Mouse (Mus musculus): ENCODE data around the gene Ltbp2. TPM values are rescaled to one million over a fixed set of nuclear protein-coding genes. Genes with fewer than 3 reads are reported as not detected.

The Ltbp2 gene
- total RNA-seq (2014; rRNA removed; ENCODE audit: low replicate concordance) (7.8 and 8.1 TPM in 2 replicates), polyA plus RNA-seq (2015; fragmentation: Nextera tagmentation; extraction: Ambion mirVana) (1.1 and 1.2 TPM in 2 replicates)

DNA sequence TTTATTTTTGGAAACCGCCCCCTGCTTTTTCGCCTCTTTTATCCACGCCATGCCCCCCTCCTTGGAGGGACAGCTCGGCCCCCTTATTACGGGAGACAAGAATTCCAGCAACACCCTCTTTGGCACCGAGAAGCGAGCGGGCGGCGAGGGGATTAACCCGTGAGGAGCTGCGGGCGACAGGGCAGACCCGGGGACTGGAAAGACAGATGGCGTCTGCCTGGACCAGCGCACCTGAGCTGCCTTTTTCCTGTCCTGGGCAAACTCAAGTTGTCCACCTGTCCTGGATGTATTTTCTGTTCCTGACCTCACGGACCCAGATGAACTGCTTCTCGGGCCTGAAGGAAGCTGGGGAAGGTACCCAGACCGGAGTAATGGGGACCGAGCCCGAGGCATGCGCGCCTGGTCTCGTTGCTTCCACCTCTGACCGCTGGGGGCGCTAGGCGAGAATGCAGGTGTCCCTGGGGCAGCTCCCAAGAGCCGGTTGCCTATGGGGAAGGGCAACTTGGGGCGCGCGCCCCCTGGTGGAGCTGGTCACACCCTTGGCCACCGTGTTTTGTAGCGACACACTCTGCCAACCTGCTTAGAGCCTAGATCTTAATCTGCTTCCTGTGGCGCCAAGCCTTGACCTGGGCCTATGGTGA is at the start of gene Ltbp2:
Gene Ltbp2 (minus strand): TSS at position 52 of the 641 bp plus-strand sequence.
- Histone ChIP-seq H3K4me1 (ENCODE audit: control insufficient read depth, insufficient read depth) (no peaks in the 10 kb centered on the region), H3K4me2 (ENCODE audit: low read depth, low read length) (peak within 1 kb of the TSS; percentile 72), H3K36me3 (replicated peaks; ENCODE audit: control insufficient read depth, insufficient read depth, low read length) (no peaks in the 10 kb centered on the region), H3K4me3 (ENCODE audit: low read depth, low read length) (peak within 1 kb of the TSS; percentile 52), H3K9me3 (replicated peaks; ENCODE audit: control insufficient read depth, low read length) (no peaks in the 10 kb centered on the region), H3K27me3 (ENCODE audit: control insufficient read depth, insufficient read depth, low read length) (peaks cover 70% of the 10 kb centered on the region), H3K9ac (replicated peaks; ENCODE audit: low read depth, low read length) (no peak within 1 kb of the TSS; the same call in 1 of the 2 replicates), H3K27ac (ENCODE audit: low read depth) (no peak within 1 kb of the TSS)
- 2% methylated on average over 34 of the region's 34 CpGs for WGBS
- peak; percentile 71 for ATAC-seq (ENCODE audit: insufficient read depth, low read depth)
- peak; percentile 59 for DNase-seq (ENCODE audit: low spot score)
- TF ChIP-seq CTCF (IDR thresholded peaks at IDR 0.05; ENCODE audit: low read depth) (peak; percentile 82), EP300 (IDR thresholded peaks at IDR 0.05; ENCODE audit: low read depth) (no peak)

DNA sequence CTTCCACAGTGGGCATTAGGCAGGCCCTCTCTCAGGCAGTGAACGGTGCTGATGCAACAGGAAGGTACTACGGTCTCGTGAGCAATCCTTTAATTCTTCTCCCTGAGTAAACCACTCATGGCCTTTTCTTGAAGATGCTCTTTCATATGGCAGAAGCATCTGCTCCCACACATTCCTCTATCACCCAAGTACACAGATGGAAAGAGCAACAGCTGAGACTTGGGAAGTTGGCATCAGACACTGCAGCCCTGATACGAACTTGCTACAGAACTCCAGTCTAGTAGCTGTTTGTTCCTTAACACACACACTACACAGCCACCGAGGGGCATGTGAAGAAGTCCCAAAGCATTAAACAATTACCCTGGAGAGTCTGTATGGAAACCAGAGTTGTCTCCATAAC is 48.0 kb upstream of the Ltbp2 start:
- Histone ChIP-seq H3K4me2 (ENCODE audit: low read depth, low read length) (no peak overlapping the region), H3K4me3 (ENCODE audit: low read depth, low read length) (no peak overlapping the region), H3K36me3 (replicated peaks; ENCODE audit: control insufficient read depth, insufficient read depth, low read length) (peaks cover 69% of the 10 kb centered on the region), H3K9me3 (replicated peaks; ENCODE audit: control insufficient read depth, low read length) (no peaks in the 10 kb centered on the region), H3K27ac (ENCODE audit: low read depth) (no peak overlapping the region), H3K27me3 (ENCODE audit: control insufficient read depth, insufficient read depth, low read length) (no peaks in the 10 kb centered on the region), H3K4me1 (ENCODE audit: control insufficient read depth, insufficient read depth) (no peaks in the 10 kb centered on the region), H3K9ac (replicated peaks; ENCODE audit: low read depth, low read length) (no peak overlapping the region)
- DNase-seq (ENCODE audit: low spot score) = no peak
- no peak for TF ChIP-seq CTCF (IDR thresholded peaks at IDR 0.05; ENCODE audit: low read depth)
- no peak for TF ChIP-seq EP300 (IDR thresholded peaks at IDR 0.05; ENCODE audit: low read depth)
- ATAC-seq (ENCODE audit: insufficient read depth, low read depth) = no peak
- WGBS = 87% methylated on average over 5 of the region's 5 CpGs

DNA sequence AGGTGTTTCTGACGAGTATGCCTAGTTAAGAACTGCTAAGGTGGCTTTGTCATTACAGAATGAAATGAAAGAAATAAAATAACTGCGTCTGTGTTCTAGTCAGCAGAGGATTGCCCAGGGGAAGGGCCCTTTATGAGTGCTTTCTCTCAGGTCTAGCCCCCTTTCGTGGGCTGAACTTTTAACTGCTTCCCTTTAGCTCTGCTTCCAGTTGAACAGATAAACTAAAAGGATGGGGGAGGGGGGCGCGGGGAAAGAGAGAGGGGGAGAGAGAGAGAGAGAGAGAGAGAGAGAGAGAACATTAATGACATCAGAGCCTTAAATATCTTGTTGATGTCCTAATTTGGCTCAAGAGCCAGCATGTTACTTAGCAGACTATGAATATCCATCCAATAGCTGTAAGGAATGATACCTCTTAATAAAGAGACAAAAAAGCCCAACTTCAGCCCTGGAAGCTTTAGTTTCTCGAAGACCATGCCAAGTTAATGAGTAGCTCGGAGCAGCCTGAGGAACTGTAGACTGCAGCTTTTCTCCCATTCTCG is 45.6 kb upstream of the Ltbp2 start:
- Histone ChIP-seq H3K4me1 (ENCODE audit: control insufficient read depth, insufficient read depth) (0 out of 2 replicates have a peak, but pooled peaks cover 4% of the 10 kb centered on the region), H3K4me3 (ENCODE audit: low read depth, low read length) (peak overlapping the region; percentile 4; the same call in 1 of the 2 replicates)
- 45% methylated on average over 8 of the region's 8 CpGs for WGBS

DNA sequence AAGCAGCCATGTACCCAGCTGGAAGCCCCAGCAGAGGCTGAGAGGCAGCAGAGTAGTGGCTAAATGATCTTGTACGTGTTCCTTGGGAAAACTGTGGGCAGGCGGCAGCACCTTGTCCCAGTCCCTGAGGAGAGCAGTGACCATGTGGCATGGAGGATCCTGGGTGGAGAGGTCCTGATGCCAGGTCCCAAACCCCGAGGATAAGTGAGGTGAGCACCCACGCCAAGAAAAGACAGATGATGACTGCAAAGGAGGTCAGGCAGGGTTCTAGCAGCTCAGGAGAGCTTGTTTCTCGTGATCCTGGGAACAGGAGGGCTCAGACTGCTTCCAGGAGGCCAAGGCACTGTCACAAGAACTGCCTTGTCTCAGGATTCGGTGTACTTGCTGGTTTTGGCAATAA is 42.5 kb upstream of the Ltbp2 start:
- Histone ChIP-seq H3K27me3 (ENCODE audit: control insufficient read depth, insufficient read depth, low read length) (no peaks in the 10 kb centered on the region), H3K36me3 (replicated peaks; ENCODE audit: control insufficient read depth, insufficient read depth, low read length) (peaks cover 36% of the 10 kb centered on the region), H3K27ac (ENCODE audit: low read depth) (no peak overlapping the region), H3K4me2 (ENCODE audit: low read depth, low read length) (no peak overlapping the region), H3K9me3 (replicated peaks; ENCODE audit: control insufficient read depth, low read length) (no peaks in the 10 kb centered on the region), H3K4me1 (ENCODE audit: control insufficient read depth, insufficient read depth) (0 out of 2 replicates have a peak, but pooled peaks cover 4% of the 10 kb centered on the region), H3K4me3 (ENCODE audit: low read depth, low read length) (no peak overlapping the region), H3K9ac (replicated peaks; ENCODE audit: low read depth, low read length) (no peak overlapping the region)
- ATAC-seq (ENCODE audit: insufficient read depth, low read depth) (no peak), DNase-seq (ENCODE audit: low spot score) (no peak)
- TF ChIP-seq CTCF (IDR thresholded peaks at IDR 0.05; ENCODE audit: low read depth) = no peak
- no peak for TF ChIP-seq EP300 (IDR thresholded peaks at IDR 0.05; ENCODE audit: low read depth)
- WGBS = 84% methylated on average over 6 of the region's 6 CpGs

More for the DNA sequence above, 45.6 kb upstream of the Ltbp2 start:
- TF ChIP-seq EP300 (IDR thresholded peaks at IDR 0.05; ENCODE audit: low read depth) = no peak
- TF ChIP-seq CTCF (IDR thresholded peaks at IDR 0.05; ENCODE audit: low read depth) = no peak
- no peaks in the 10 kb centered on the region for H3K9me3 ChIP-seq (replicated peaks; ENCODE audit: control insufficient read depth, low read length)
- no peaks in the 10 kb centered on the region for H3K27me3 ChIP-seq (ENCODE audit: control insufficient read depth, insufficient read depth, low read length)
- H3K36me3 ChIP-seq (replicated peaks; ENCODE audit: control insufficient read depth, insufficient read depth, low read length) = peaks cover 62% of the 10 kb centered on the region
- ATAC-seq (ENCODE audit: insufficient read depth, low read depth) = peak; percentile 71
- peak overlapping the region; percentile 76 for H3K27ac ChIP-seq (ENCODE audit: low read depth)
- peak overlapping the region; percentile 9 for H3K9ac ChIP-seq (replicated peaks; ENCODE audit: low read depth, low read length)
- peak; percentile 84 for DNase-seq (ENCODE audit: low spot score)
- peak overlapping the region; percentile 45 for H3K4me2 ChIP-seq (ENCODE audit: low read depth, low read length)

DNA sequence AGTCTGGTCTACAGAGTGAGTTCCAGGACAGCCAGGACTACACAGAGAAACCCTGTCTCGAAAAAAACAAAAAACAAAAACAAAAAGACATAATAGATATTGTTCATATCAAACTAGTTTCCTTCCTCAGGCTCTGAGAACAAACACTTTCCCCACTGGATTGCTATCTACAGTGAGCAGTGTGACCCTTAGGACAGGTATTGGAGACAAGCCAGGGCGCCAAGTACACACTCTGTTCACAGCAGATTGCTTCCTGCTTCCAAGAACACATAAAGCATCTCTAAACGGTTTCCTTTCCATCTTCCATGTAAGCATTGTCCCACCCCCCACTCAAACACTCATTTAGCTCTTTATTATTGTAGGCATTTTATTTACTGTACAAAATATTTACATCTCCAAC is 41.5 kb upstream of the Ltbp2 start:
- H3K36me3 ChIP-seq (replicated peaks; ENCODE audit: control insufficient read depth, insufficient read depth, low read length) = peaks cover 31% of the 10 kb centered on the region
- WGBS = 45% methylated on average over 3 of the region's 3 CpGs
- no peak overlapping the region for H3K27ac ChIP-seq (ENCODE audit: low read depth)
- H3K9ac ChIP-seq (replicated peaks; ENCODE audit: low read depth, low read length) = no peak overlapping the region
- H3K9me3 ChIP-seq (replicated peaks; ENCODE audit: control insufficient read depth, low read length) = no peaks in the 10 kb centered on the region
- no peaks in the 10 kb centered on the region for H3K27me3 ChIP-seq (ENCODE audit: control insufficient read depth, insufficient read depth, low read length)
- DNase-seq (ENCODE audit: low spot score) = no peak
- 0 out of 2 replicates have a peak, but pooled peaks cover 4% of the 10 kb centered on the region for H3K4me1 ChIP-seq (ENCODE audit: control insufficient read depth, insufficient read depth)
- TF ChIP-seq EP300 (IDR thresholded peaks at IDR 0.05; ENCODE audit: low read depth) = no peak
- no peak for TF ChIP-seq CTCF (IDR thresholded peaks at IDR 0.05; ENCODE audit: low read depth)
- H3K4me2 ChIP-seq (ENCODE audit: low read depth, low read length) = no peak overlapping the region
- no peak overlapping the region for H3K4me3 ChIP-seq (ENCODE audit: low read depth, low read length)
- ATAC-seq (ENCODE audit: insufficient read depth, low read depth) = no peak
